Mouse (Mus musculus) adrenal gland, adult (tissue): ENCODE data around the gene Lrmda.

Experiments
- DNase-seq, 2 experiments: peaks; one replicate each; pipeline ENCODE4 v3.0.0; 2022 to 2023; ENCODE audit warnings: low spot score in 1 of 2; ENCODE audit not compliant: inconsistent age in 2 of 2

Lrmda gene

GRCm38 (mm10) chr14:22037498-22038131 lies 18.1 kb downstream of the Lrmda start:
- DNase-seq, result no peak

GRCm38 (mm10) chr14:22042146-22042545 lies 22.6 kb downstream of the Lrmda start:
- peak in 1 of 2 experiments; percentile 78 for DNase-seq

- DNase-seq, result no peak
Measured at GRCm38 (mm10) chr14:22043420-22043819, 23.9 kb downstream of the Lrmda start.

- DNase-seq, result no peak
Measured at GRCm38 (mm10) chr14:22046262-22046856, 26.8 kb downstream of the Lrmda start.

- no peak for DNase-seq
Measured at GRCm38 (mm10) chr14:22048068-22048899, 28.8 kb downstream of the Lrmda start.

- DNase-seq, result no peak
Measured at GRCm38 (mm10) chr14:22048900-22049199, 29.3 kb downstream of the Lrmda start.

- no peak for DNase-seq
Measured at GRCm38 (mm10) chr14:22049282-22049681, 29.8 kb downstream of the Lrmda start.

GRCm38 (mm10) chr14:22051941-22052664 lies 32.6 kb downstream of the Lrmda start:
- DNase-seq, result peak in 1 of 2 experiments; percentile 58

GRCm38 (mm10) chr14:22055630-22056029 lies 36.1 kb downstream of the Lrmda start:
- no peak for DNase-seq

GRCm38 (mm10) chr14:22056246-22056645 lies 36.7 kb downstream of the Lrmda start:
- no peak for DNase-seq

GRCm38 (mm10) chr14:22058729-22059128 lies 39.2 kb downstream of the Lrmda start:
- DNase-seq, result no peak

- DNase-seq, result no peak
Measured at GRCm38 (mm10) chr14:22059348-22059861, 39.9 kb downstream of the Lrmda start.

- no peak for DNase-seq
Measured at GRCm38 (mm10) chr14:22060787-22061186, 41.3 kb downstream of the Lrmda start.

- no peak for DNase-seq
Measured at GRCm38 (mm10) chr14:22062117-22062855, 42.8 kb downstream of the Lrmda start.

- DNase-seq, result no peak
Measured at GRCm38 (mm10) chr14:22069169-22069568, 49.7 kb downstream of the Lrmda start.

GRCm38 (mm10) chr14:22073385-22073784 lies 53.9 kb downstream of the Lrmda start:
- no peak for DNase-seq

- DNase-seq, result no peak
Measured at GRCm38 (mm10) chr14:22074229-22074628, 54.7 kb downstream of the Lrmda start.

- DNase-seq, result no peak
Measured at GRCm38 (mm10) chr14:22083931-22084330, 64.4 kb downstream of the Lrmda start.

- DNase-seq, result no peak
Measured at GRCm38 (mm10) chr14:22085411-22085810, 65.9 kb downstream of the Lrmda start.

- peak in 1 of 2 experiments; percentile 45 for DNase-seq
Measured at GRCm38 (mm10) chr14:22088604-22089003, 69.1 kb downstream of the Lrmda start.

GRCm38 (mm10) chr14:22089331-22089730 lies 69.8 kb downstream of the Lrmda start:
- DNase-seq, result no peak
